Mouse (Mus musculus): ENCODE measurements around the gene Atp5j.

Gene Atp5j

DNA sequence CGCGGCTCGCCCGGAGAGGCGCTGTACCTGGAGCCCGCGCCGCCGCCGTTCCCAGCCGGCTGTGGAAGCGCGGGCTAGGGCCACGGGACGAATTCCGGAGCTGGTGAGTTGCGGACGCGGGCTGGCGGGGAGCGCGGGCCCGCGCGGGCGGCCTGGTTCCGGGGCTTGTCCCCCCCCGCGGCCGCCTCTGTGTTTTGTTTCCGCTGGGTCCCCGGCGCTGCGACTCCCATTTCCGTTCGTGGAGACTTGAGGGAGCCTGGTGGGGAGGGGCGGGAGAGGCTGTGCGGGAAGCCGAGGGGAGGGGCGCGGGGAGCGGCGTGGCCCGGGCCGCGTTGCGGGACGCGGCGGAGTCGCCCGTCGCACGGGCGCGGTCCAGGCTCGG is at the start of gene Atp5j:
Atp5j (minus strand) TSS at position 185 of the 382 bp plus-strand sequence.
- no peak for DNase-seq (ENCODE audit: low read depth, low spot score)
- Histone ChIP-seq H3K36me3 (ENCODE audit: control insufficient read depth, insufficient read depth, low read length, poor library complexity, severe bottlenecking) (peaks cover 2% of the 10 kb centered on the region), H3K27me3 (ENCODE audit: control insufficient read depth, insufficient read depth, low read length, poor library complexity, severe bottlenecking) (no peaks in the 10 kb centered on the region)

- H3K36me3 ChIP-seq (ENCODE audit: control insufficient read depth, insufficient read depth, low read length, poor library complexity, severe bottlenecking): no peaks in the 10 kb centered on the region
- no peaks in the 10 kb centered on the region for H3K27me3 ChIP-seq (ENCODE audit: control insufficient read depth, insufficient read depth, low read length, poor library complexity, severe bottlenecking)
- DNase-seq (ENCODE audit: low read depth, low spot score): no peak
Measured at GRCm38 (mm10) chr16:84884572-84884971, 49.1 kb upstream of the Atp5j start.

GRCm38 (mm10) chr16:84881754-84882321 is 46.4 kb upstream of the Atp5j start:
- Histone ChIP-seq H3K27me3 (ENCODE audit: control insufficient read depth, insufficient read depth, low read length, poor library complexity, severe bottlenecking) (no peaks in the 10 kb centered on the region), H3K36me3 (ENCODE audit: control insufficient read depth, insufficient read depth, low read length, poor library complexity, severe bottlenecking) (no peaks in the 10 kb centered on the region)
- DNase-seq (ENCODE audit: low read depth, low spot score): no peak

GRCm38 (mm10) chr16:84881168-84881567 is 45.7 kb upstream of the Atp5j start:
- H3K27me3 ChIP-seq (ENCODE audit: control insufficient read depth, insufficient read depth, low read length, poor library complexity, severe bottlenecking): no peaks in the 10 kb centered on the region
- no peaks in the 10 kb centered on the region for H3K36me3 ChIP-seq (ENCODE audit: control insufficient read depth, insufficient read depth, low read length, poor library complexity, severe bottlenecking)
- DNase-seq (ENCODE audit: low read depth, low spot score): no peak

- Histone ChIP-seq H3K27me3 (ENCODE audit: control insufficient read depth, insufficient read depth, low read length, poor library complexity, severe bottlenecking) (no peaks in the 10 kb centered on the region), H3K36me3 (ENCODE audit: control insufficient read depth, insufficient read depth, low read length, poor library complexity, severe bottlenecking) (no peaks in the 10 kb centered on the region)
- peak; percentile 76 for DNase-seq (ENCODE audit: low read depth, low spot score)
Measured at GRCm38 (mm10) chr16:84879146-84879545, 43.7 kb upstream of the Atp5j start.

DNA sequence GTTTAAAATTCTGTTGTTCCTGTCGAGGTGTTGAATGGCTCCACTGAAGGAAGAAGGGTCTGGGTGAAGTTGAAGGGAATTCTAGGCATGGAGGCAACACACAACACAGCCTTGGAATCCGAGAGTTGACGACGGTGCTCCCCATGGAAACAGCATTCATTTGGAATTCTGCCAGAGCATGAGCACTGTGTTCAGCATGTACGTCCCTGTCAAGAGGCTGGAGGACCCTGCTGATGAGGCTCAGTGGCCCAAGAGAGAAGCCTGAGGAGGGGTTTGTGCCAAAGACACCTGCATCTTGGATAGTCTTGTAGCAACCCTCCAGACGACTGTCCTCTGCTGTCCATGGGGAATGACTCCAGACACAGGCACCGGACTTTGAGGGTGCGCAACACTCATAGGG is 40.7 kb upstream of the Atp5j start:
- no peak for DNase-seq (ENCODE audit: low read depth, low spot score)
- H3K36me3 ChIP-seq (ENCODE audit: control insufficient read depth, insufficient read depth, low read length, poor library complexity, severe bottlenecking): no peaks in the 10 kb centered on the region
- H3K27me3 ChIP-seq (ENCODE audit: control insufficient read depth, insufficient read depth, low read length, poor library complexity, severe bottlenecking): no peaks in the 10 kb centered on the region

DNA sequence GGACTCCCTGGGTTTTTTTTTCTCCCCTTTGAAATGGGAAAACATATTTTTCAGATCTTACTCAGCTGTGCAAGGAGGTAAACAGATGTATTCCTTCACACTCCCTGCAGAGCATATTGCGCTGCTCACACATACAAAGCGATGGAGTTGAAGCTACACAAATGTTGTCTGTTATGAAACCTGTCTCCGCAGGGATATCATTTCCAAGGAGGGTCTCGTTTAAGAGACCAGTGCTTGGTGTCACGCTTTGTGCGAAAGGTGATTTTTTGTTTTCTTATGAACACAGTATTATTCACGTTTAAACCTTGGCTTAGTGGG is 40.3 kb upstream of the Atp5j start:
- H3K36me3 ChIP-seq (ENCODE audit: control insufficient read depth, insufficient read depth, low read length, poor library complexity, severe bottlenecking): no peaks in the 10 kb centered on the region
- H3K27me3 ChIP-seq (ENCODE audit: control insufficient read depth, insufficient read depth, low read length, poor library complexity, severe bottlenecking): no peaks in the 10 kb centered on the region
- no peak for DNase-seq (ENCODE audit: low read depth, low spot score)

GRCm38 (mm10) chr16:84875012-84875717 is 39.7 kb upstream of the Atp5j start:
- H3K27me3 ChIP-seq (ENCODE audit: control insufficient read depth, insufficient read depth, low read length, poor library complexity, severe bottlenecking): no peaks in the 10 kb centered on the region
- no peak for DNase-seq (ENCODE audit: low read depth, low spot score)
- no peaks in the 10 kb centered on the region for H3K36me3 ChIP-seq (ENCODE audit: control insufficient read depth, insufficient read depth, low read length, poor library complexity, severe bottlenecking)

- H3K27me3 ChIP-seq (ENCODE audit: control insufficient read depth, insufficient read depth, low read length, poor library complexity, severe bottlenecking): no peaks in the 10 kb centered on the region
- no peak for DNase-seq (ENCODE audit: low read depth, low spot score)
Measured at GRCm38 (mm10) chr16:84873805-84874204, 38.4 kb upstream of the Atp5j start.

GRCm38 (mm10) chr16:84864656-84865055 is 29.2 kb upstream of the Atp5j start:
- Histone ChIP-seq H3K36me3 (ENCODE audit: control insufficient read depth, insufficient read depth, low read length, poor library complexity, severe bottlenecking) (0 out of 2 replicates have a peak, but pooled peaks cover 1% of the 10 kb centered on the region), H3K27me3 (ENCODE audit: control insufficient read depth, insufficient read depth, low read length, poor library complexity, severe bottlenecking) (no peaks in the 10 kb centered on the region)
- DNase-seq (ENCODE audit: low read depth, low spot score): no peak

More at GRCm38 (mm10) chr16:84873805-84874204, 38.4 kb upstream of the Atp5j start:
- H3K36me3 ChIP-seq (ENCODE audit: control insufficient read depth, insufficient read depth, low read length, poor library complexity, severe bottlenecking): no peaks in the 10 kb centered on the region

DNA sequence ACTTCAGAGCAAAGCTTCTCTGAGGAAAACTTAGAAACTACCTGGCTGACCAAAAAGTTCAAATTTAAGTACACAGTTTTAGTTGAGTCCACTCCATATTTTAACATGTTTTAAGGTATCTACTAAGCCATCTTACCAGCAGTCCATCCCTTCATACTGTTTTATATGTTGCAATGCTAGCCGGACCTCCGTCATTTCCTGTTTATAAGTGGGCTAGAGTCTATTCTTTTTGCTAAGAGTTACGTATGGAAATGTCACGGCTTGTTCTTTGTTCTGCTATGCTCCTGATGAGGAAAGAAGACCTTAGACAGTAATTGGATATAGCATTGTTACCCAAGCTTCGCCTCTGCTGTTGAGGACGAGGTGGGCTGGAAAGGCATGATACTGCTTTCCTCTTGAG is 18.1 kb upstream of the Atp5j start:
- peaks cover 9% of the 10 kb centered on the region for H3K36me3 ChIP-seq (ENCODE audit: control insufficient read depth, insufficient read depth, low read length, poor library complexity, severe bottlenecking)
- no peaks in the 10 kb centered on the region for H3K27me3 ChIP-seq (ENCODE audit: control insufficient read depth, insufficient read depth, low read length, poor library complexity, severe bottlenecking)
- no peak for DNase-seq (ENCODE audit: low read depth, low spot score)

GRCm38 (mm10) chr16:84838576-84838975 is 3.2 kb upstream of the Atp5j start:
- peaks cover 2% of the 10 kb centered on the region for H3K36me3 ChIP-seq (ENCODE audit: control insufficient read depth, insufficient read depth, low read length, poor library complexity, severe bottlenecking)
- no peaks in the 10 kb centered on the region for H3K27me3 ChIP-seq (ENCODE audit: control insufficient read depth, insufficient read depth, low read length, poor library complexity, severe bottlenecking)
- DNase-seq (ENCODE audit: low read depth, low spot score): no peak

DNA sequence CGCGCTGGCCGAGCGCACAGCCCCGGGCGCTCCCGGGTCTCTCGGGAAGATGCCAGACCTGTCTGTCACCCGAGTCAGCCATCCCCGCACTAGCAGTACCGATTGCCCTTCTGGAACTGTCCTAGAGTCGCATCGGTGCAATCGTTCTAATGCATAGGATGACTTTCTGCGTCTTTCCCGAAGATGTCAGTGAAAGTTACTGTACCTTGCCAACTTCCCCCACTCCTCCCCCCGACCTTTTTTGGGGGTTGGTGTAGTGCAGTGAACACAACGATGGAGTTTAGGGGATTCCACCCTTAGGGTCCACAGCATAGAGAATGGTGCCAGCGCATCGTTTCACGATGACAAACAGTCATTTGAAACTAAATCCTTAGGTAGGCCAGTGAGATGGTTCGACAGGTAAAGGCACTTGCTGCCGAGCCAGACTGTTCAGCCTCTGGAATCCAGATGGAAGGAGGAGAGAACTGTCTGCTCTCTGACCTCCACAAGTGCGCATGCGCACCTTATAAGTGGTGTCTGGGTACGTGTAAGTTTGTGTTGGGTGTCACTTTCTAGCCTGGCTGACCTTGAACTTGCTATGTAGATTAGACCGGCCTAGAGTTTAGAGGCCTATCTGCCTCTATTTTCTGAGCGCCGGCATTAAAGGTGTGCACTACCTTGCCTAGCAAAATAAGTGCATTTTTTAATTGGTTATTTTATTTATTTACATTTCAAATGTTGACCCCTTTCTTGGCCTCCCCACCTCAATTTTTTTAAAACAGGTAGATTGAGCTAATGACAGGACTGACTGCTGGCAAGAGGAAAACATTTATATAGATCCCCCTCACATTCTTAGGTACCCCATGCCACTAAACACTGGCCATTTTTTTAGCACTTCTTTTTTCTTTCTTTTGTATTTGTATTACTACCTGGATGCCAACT is 658 bp upstream of the Atp5j start:
- peak; percentile 60 for DNase-seq (ENCODE audit: low read depth, low spot score)

DNA sequence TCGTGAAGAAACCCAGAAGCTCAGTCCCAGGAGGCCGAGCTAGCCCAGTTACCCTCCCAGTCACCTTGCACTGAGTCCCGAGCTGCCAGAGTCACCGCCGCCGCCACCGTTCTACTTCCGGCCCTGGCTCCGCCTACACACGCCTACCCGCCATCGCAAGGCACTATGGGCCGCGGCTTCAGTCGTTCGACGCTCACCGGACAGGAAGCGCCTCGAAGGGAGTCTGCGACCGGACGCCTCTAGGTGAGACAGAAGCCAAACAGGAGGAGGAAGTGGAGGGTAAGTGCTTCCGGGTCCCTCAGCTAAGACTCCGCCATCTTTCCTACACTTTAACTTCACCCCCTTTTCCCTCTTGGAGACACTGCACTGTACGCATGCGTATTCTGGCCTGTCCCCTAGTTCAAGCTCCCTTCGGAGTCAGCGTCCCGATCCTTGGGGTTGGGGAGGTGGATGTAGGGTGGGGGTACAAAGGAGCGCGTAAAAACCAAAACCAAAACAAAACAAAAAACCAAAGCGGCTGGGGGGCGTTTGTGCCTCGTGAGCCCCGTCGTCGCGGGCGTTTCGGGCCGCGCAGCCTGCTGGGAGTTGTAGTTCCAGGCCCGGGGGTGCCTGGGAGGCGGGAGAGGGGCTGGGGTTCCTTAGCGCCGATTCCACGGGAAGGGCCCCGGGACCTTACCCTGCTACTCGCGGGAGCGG is 532 bp downstream of the Atp5j start, which contains the start of gene Gabpa:
Gabpa (plus strand) TSS at position 181 of the 696 bp plus-strand sequence.
- DNase-seq (ENCODE audit: low read depth, low spot score): peak; percentile 98
- no peaks in the 10 kb centered on the region for H3K27me3 ChIP-seq (ENCODE audit: control insufficient read depth, insufficient read depth, low read length, poor library complexity, severe bottlenecking)
- peaks cover 7% of the 10 kb centered on the region for H3K36me3 ChIP-seq (ENCODE audit: control insufficient read depth, insufficient read depth, low read length, poor library complexity, severe bottlenecking)

More for the DNA sequence above, 658 bp upstream of the Atp5j start:
- Histone ChIP-seq H3K36me3 (ENCODE audit: control insufficient read depth, insufficient read depth, low read length, poor library complexity, severe bottlenecking) (peaks cover 2% of the 10 kb centered on the region), H3K27me3 (ENCODE audit: control insufficient read depth, insufficient read depth, low read length, poor library complexity, severe bottlenecking) (no peaks in the 10 kb centered on the region)
